Mouse (Mus musculus) heart, embryonic 13.5 days (tissue): ENCODE data around the gene Srl. TPM values are rescaled to one million over a fixed set of nuclear protein-coding genes. Genes with fewer than 3 reads are reported as not detected.
A peak's percentile ranks its signal among the peaks of the same experiment; 100 is the strongest.

Source experiments
- ATAC-seq: fragments of 200-750 bp; cut with Nextera tagmentation; 2 replicates; pipeline ENCODE4 v1.8.0; 2017; ENCODE audit warnings: moderate TSS enrichment; ENCODE audit not compliant: insufficient number of reproducible peaks, low FRiP score, low TSS enrichment; ENCODE audit errors: extremely low read depth
- H3K27ac ChIP-seq: fragments of 300-500 bp; sonication (generic); replicated peaks from 2 replicates; pipeline ENCODE4 v1.5.1; 2015; ENCODE audit warnings: moderate library complexity, mild to moderate bottlenecking, inconsistent platforms
- H3K27me3 ChIP-seq: fragments of 300-500 bp; sonication (generic); replicated peaks from 2 replicates; pipeline ENCODE4 v1.6.1; 2015; ENCODE audit warnings: mild to moderate bottlenecking, inconsistent platforms
- H3K36me3 ChIP-seq: fragments of 300-500 bp; sonication (generic); 2 replicates; pipeline ENCODE4 v1.6.1; 2015; ENCODE audit warnings: mild to moderate bottlenecking, inconsistent platforms
- H3K4me1 ChIP-seq: fragments of 300-500 bp; sonication (generic); 2 replicates; pipeline ENCODE4 v1.6.1; 2015; ENCODE audit warnings: inconsistent platforms
- H3K4me2 ChIP-seq: fragments of 300-500 bp; sonication (generic); 2 replicates; pipeline ENCODE4 v1.6.1; 2015; ENCODE audit warnings: inconsistent platforms, mild to moderate bottlenecking, moderate library complexity
- H3K4me3 ChIP-seq: fragments of 300-500 bp; sonication (generic); 2 replicates; pipeline ENCODE4 v1.5.1; 2015; ENCODE audit warnings: moderate library complexity, mild to moderate bottlenecking, inconsistent platforms
- H3K9ac ChIP-seq: fragments of 300-500 bp; sonication (generic); 2 replicates; pipeline ENCODE4 v1.6.1; 2015; ENCODE audit warnings: inconsistent platforms, mild to moderate bottlenecking, moderate library complexity
- H3K9me3 ChIP-seq: fragments of 300-500 bp; sonication (generic); 2 replicates; pipeline ENCODE4 v1.6.1; 2016; ENCODE audit warnings: inconsistent platforms
- WGBS: fragments of 180-500 bp; shearing (Covaris S2); methylation state at CpG from one replicate; pipeline ENCODE4 v1.1.7; 2015; ENCODE audit warnings: mixed read lengths; 5-methylcytosine and 5-hydroxymethylcytosine counted together
- polyA plus RNA-seq: library from polyadenylated mRNA; unstranded; fragments of >200 nt; fragmentation: Nextera tagmentation; extraction: Ambion mirVana; gene quantifications from 2 replicates; pipeline ENCODE4 v1.2.1, GENCODE M21; 2015

The Srl gene
- polyA plus RNA-seq, 1 experiment from 2014 or later: 177 TPM

DNA sequence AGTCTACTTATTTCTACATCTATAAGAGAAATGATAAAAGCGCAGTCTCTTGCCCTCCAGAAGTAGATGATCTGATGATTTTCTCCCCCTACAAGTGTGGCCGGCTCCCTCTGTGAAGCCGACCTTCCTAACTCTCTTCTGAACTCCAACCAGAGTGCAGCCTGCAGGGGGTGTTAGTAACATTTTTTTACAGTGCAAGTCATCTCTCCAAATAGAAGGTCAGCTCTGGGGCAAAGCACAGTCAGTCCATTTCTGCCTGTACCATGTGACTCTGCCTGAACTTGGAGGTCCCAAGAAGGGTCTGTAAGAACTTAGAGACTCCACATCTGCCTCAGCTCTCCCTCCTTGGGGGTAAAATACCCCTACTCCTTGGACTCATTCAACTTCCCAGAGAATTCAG is 27.2 kb downstream of the Srl start:
- H3K27me3 ChIP-seq: no peaks in the 10 kb centered on the region
- no peak overlapping the region for H3K4me3 ChIP-seq
- H3K36me3 ChIP-seq: peaks cover 15% of the 10 kb centered on the region; the same call in 1 of the 2 replicates
- peaks cover 93% of the 10 kb centered on the region for H3K4me1 ChIP-seq
- peak overlapping the region; percentile 60 for H3K9ac ChIP-seq
- 49% methylated on average over 3 of the region's 3 CpGs for WGBS
- H3K4me2 ChIP-seq: peak overlapping the region; percentile 52
- peak; percentile 26; the same call in 1 of the 2 replicates for ATAC-seq
- H3K9me3 ChIP-seq: no peaks in the 10 kb centered on the region
- H3K27ac ChIP-seq: peak overlapping the region; percentile 97

DNA sequence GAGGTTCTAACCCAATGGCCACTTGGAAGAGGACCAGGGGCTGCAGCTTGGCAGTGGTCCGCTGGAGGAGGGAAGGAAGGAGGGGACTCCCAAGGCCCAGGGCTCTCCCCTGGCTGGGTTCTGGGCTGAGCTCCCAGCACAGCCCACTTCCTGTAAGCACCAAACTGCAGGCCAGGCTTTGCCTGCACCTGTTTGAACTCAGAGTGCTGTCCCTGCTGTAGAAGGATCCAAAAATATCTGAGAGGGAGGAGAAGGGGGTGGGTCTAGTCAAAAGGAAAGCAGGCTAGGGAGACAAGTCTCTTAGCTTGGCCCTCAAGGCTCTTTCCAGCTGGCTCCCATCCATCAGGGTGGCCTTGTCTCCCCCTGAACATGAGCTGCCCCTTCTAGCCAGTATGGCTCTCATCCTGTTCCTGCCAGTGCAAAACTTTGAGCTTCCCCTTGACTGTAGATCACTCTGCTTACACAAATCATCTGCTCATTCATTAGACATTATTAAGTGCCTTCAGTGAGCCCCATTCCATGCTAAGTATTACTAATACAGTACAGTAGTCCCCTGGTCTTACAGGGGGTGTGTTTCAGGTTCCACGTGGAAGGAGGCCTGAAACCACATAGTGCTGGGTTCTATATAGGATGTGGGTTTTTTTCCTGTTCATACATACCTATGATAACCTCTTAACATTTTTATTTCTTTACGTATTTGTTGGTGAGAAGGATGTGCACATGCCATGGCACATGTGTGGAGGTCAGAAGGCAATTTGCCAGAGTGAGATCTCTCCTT is 28.8 kb downstream of the Srl start:
- 54% methylated on average over 3 of the region's 3 CpGs for WGBS
- peaks cover 92% of the 10 kb centered on the region for H3K4me1 ChIP-seq
- no peaks in the 10 kb centered on the region for H3K9me3 ChIP-seq
- H3K36me3 ChIP-seq: peaks cover 17% of the 10 kb centered on the region; the same call in 1 of the 2 replicates
- H3K9ac ChIP-seq: peak overlapping the region; percentile 60
- H3K4me2 ChIP-seq: peak overlapping the region; percentile 16; the same call in 1 of the 2 replicates
- no peaks in the 10 kb centered on the region for H3K27me3 ChIP-seq
- no peak overlapping the region for H3K4me3 ChIP-seq
- peak overlapping the region; percentile 97 for H3K27ac ChIP-seq
- peak; percentile 33 for ATAC-seq

DNA sequence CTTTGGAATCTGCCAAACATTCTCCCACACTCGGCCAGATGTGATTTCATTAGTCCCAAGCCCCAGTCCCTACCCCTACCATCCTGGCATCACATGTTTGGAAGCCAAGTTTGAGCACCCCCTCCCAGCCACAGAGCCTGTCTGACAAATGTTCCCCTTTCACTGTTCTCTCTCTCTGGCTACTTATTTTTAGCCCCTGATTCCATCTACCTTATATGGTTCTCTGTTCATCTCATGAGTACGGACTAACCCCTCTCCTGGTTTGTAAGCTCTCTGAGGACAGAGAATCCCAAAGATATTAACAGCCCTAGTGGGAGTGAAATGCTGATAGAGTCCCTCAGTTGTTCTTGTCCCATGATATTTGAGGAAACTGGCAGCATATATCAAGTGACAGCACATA is 30.2 kb downstream of the Srl start:
- peaks cover 22% of the 10 kb centered on the region; the same call in 1 of the 2 replicates for H3K36me3 ChIP-seq
- no peaks in the 10 kb centered on the region for H3K9me3 ChIP-seq
- WGBS: 34% methylated on average over 2 of the region's 2 CpGs
- ATAC-seq: peak; percentile 46; the same call in 1 of the 2 replicates
- peaks cover 91% of the 10 kb centered on the region for H3K4me1 ChIP-seq
- H3K4me2 ChIP-seq: no peak overlapping the region
- H3K27ac ChIP-seq: peak overlapping the region; percentile 97
- H3K27me3 ChIP-seq: no peaks in the 10 kb centered on the region
- no peak overlapping the region for H3K4me3 ChIP-seq
- H3K9ac ChIP-seq: no peak overlapping the region

DNA sequence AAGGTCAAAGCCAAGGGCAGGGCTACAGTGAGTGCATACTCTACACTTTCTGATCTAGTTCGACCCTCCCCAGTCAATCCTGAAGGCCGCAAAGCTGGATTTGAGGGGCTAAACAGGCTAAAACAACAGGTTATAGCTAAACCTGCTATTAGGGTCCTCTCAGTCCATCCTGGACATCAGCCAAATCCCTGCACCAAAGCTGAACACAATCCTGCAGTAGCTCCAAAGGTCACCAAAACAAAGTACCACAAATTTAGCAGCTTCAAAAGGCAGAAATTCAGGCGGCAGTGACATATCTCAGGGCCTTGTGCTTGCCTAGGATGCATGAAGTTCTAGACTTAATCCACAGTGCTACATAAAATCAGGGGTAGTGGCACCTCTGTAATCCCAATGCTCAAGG is 35.4 kb downstream of the Srl start:
- Histone ChIP-seq H3K36me3 (peaks cover 35% of the 10 kb centered on the region), H3K4me1 (peaks cover 69% of the 10 kb centered on the region), H3K4me2 (no peak overlapping the region), H3K9me3 (no peaks in the 10 kb centered on the region), H3K27ac (peak overlapping the region; percentile 73), H3K27me3 (no peaks in the 10 kb centered on the region), H3K4me3 (no peak overlapping the region), H3K9ac (peak overlapping the region; percentile 37)
- ATAC-seq: no peak
- WGBS: 65% methylated on average over 3 of the region's 3 CpGs

DNA sequence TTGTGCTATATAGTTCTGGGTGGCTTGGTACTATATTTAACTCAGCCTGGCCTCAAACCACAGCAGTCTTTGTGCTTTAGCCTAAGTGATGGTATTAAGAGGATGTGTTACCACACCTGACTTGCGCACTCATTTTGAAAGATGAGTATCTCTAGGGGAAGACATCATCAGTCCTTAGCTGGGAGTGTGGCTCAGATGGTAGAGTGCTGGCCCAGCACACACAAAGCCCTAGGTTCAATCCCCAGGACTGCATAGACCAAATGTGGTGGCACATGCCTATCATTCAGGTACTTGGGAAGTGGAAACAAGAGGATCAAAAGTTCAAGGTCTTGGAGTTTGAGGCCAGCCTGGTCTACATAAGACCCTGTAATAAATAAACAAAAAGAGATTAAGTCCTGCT is 38.1 kb downstream of the Srl start:
- H3K4me2 ChIP-seq: no peak overlapping the region
- H3K4me3 ChIP-seq: no peak overlapping the region
- no peaks in the 10 kb centered on the region for H3K9me3 ChIP-seq
- ATAC-seq: no peak
- H3K27ac ChIP-seq: no peak overlapping the region
- no peak overlapping the region for H3K9ac ChIP-seq
- 84% methylated on average over 1 of the region's 1 CpGs for WGBS
- no peaks in the 10 kb centered on the region for H3K27me3 ChIP-seq
- H3K4me1 ChIP-seq: peaks cover 72% of the 10 kb centered on the region
- H3K36me3 ChIP-seq: peaks cover 34% of the 10 kb centered on the region

DNA sequence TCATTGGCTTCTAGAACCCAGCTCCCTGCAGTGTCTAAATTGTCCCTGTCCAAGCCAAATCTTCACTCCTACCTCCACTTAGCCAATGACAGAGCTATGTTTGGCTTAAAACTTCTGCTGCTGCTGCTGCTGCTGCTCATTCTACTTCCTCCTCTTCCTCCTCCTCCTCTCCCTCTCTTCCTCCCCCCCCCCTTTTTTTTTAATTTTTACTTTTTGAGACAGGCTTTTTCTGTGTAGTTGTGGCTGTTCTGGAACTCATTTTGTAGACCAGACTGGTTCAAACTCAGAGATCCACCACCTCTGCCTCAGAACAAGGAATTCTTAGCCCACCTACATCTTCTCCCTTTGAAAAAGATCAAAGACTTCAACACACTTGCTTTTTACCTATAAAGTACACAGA is 39.0 kb downstream of the Srl start:
- no peak overlapping the region for H3K27ac ChIP-seq
- no peaks in the 10 kb centered on the region for H3K9me3 ChIP-seq
- no peak for ATAC-seq
- H3K9ac ChIP-seq: no peak overlapping the region
- peaks cover 75% of the 10 kb centered on the region for H3K4me1 ChIP-seq
- H3K27me3 ChIP-seq: no peaks in the 10 kb centered on the region
- no peak overlapping the region for H3K4me2 ChIP-seq
- H3K36me3 ChIP-seq: peaks cover 28% of the 10 kb centered on the region
- H3K4me3 ChIP-seq: no peak overlapping the region

DNA sequence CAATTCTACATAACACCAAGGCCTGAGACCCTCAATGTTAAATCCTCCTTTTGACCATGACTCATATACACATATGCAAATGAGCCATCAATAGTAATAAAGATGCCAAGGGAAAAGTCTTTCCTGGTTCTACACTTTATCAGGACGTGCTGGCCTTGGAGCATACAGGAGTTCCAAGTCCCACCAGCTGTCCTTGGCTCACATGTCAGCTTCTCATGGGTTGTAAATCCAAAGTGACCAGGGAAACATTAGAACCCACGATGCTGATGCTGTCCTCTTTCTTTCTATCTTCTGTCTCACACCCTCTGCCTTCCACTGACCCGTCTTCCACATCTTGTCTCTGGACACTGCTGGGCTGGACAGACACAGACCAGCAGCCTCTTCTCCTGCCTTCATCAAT is 39.9 kb downstream of the Srl start:
- WGBS: 80% methylated on average over 3 of the region's 3 CpGs
- Histone ChIP-seq H3K4me1 (peaks cover 75% of the 10 kb centered on the region), H3K27ac (peak overlapping the region; percentile 82), H3K27me3 (no peaks in the 10 kb centered on the region), H3K9ac (peak overlapping the region; percentile 54; the same call in 1 of the 2 replicates), H3K4me2 (no peak overlapping the region), H3K9me3 (no peaks in the 10 kb centered on the region), H3K4me3 (no peak overlapping the region), H3K36me3 (peaks cover 35% of the 10 kb centered on the region)
- no peak for ATAC-seq

DNA sequence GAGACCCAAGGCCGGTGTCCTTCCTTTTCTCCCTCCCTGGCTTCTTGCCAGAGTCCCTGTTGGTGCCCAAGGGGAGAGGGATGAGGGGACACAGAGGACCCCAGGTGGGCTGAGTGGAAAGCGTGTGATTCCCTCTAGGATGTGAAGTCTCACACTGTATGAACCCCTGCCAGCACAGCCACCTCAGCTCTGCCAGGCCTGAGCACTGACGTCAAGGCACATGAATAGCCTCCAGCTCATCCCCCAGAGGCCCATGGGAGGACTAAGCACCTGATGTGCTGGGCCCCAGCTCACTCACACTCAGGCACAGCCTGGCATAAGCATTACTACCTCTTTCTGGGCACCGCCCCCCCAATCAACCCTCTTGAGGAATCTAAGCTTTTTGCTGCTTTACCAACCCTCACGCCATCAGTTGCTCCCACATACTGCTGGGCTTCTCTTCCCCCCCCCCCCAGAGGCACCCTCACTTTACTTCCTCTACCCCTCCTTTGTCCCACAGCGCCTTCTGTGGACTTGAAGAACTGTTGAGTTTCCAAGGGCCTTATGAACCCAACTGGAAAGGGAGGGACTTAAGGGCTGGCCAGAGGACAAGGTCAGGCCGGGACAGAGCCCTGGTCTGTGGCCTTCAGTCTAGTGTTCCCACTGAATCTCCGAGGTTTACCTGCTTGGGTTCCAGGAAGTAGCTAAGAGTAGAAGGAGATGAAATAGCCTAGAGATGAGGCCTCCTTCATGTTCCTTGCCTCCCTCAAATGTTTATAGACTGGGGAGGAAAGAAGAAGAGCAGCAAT is 40.8 kb downstream of the Srl start:
- Histone ChIP-seq H3K27ac (peak overlapping the region; percentile 82), H3K9me3 (no peaks in the 10 kb centered on the region), H3K4me1 (peaks cover 70% of the 10 kb centered on the region), H3K36me3 (peaks cover 43% of the 10 kb centered on the region), H3K4me3 (no peak overlapping the region), H3K4me2 (no peak overlapping the region), H3K9ac (peak overlapping the region; percentile 65), H3K27me3 (no peaks in the 10 kb centered on the region)
- WGBS: 72% methylated on average over 8 of the region's 8 CpGs
- ATAC-seq: peak; percentile 39; the same call in 1 of the 2 replicates

DNA sequence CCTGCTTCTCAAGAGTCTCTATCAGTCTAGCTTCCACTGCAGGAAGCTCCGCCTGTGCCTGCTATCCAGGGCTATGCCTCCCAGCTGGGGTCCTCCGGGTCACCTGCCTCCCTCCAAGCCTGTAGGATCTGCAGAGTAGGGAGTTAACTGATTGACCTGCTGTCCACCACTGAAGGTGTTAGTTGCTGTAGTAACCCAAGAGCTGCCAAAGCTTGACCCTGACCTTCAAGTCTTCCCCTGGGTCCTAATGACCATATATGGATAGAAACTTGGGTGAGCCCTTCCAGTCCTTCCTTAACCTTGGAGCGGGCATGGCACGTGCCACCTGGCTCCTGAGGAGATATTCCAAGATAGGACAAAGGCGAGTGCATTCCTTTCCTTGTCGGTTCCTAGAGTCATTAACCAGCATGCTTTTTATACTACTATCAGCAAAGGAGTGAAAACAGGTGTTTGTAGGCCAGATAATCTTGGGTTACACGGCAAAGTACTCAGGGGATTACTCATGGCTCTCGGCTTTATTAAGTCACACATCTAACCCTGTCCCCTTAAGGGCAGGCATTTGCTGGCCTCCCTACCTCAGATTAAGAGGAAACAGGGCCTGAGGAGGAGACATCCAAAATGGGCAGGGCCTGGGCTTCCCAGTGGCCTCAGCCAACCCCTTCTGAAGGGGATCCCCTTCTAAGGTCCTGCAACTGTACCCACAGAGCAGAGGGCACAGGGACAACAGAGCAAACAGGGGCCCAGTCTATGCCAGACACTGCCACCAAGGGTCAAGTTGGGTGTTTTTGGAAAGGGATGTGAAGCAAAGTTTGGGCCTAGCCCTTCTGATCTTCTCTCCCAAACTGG is 43.6 kb downstream of the Srl start:
- H3K4me1 ChIP-seq: peaks cover 76% of the 10 kb centered on the region
- H3K4me2 ChIP-seq: peak overlapping the region; percentile 12; the same call in 1 of the 2 replicates
- H3K9me3 ChIP-seq: no peaks in the 10 kb centered on the region
- H3K36me3 ChIP-seq: peaks cover 44% of the 10 kb centered on the region
- H3K4me3 ChIP-seq: no peak overlapping the region
- peak; percentile 32; the same call in 1 of the 2 replicates for ATAC-seq
- peak overlapping the region; percentile 82 for H3K27ac ChIP-seq
- WGBS: 25% methylated on average over 8 of the region's 8 CpGs
- H3K9ac ChIP-seq: peak overlapping the region; percentile 66
- H3K27me3 ChIP-seq: no peaks in the 10 kb centered on the region

DNA sequence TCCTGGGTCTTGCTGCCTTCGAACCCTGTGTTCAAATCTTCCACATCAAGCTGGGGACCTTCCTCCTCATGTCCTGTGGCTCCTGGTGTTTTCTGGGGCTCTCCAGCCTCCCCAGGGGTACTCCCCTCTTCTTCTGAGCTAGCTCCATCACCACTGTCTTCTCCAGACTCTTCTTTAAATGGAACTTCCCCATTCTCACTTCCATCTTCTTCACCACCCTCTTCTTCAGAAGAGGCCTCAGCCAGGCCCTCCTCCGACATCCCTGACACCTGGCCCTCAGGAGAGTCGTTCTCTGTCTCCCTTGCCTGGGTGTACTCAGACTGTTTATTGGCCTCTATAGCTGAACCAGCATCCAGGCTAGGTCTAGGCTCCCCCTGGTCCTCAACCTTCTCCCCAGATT is 45.1 kb downstream of the Srl start:
- Histone ChIP-seq H3K9ac (0 out of 2 replicates have a peak overlapping the region, but pooled peaks have one; percentile 66), H3K4me3 (no peak overlapping the region), H3K9me3 (no peaks in the 10 kb centered on the region), H3K27ac (peak overlapping the region; percentile 82; the same call in 1 of the 2 replicates), H3K27me3 (no peaks in the 10 kb centered on the region), H3K4me1 (peaks cover 68% of the 10 kb centered on the region), H3K4me2 (no peak overlapping the region), H3K36me3 (peaks cover 60% of the 10 kb centered on the region)
- no peak for ATAC-seq
- 78% methylated on average over 3 of the region's 3 CpGs for WGBS

DNA sequence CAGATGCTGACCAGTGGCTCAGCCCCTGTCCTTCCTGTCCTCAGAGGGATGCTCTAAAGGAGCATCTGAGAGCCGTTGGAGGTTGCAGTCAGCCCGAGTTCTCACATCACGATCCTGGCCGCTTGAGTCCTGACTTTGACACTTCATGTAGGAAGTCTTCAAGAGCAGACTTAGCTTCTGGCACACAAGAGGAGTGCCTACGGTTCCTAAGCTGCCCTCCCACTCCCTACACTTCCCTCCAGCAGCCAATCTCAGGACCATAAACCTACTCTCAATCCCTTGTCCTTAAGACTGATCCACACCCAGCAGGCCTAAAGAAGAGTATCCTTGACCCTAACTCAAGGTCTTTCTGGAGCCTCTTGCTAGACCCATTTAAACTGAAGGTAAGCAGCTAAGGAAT is 45.8 kb downstream of the Srl start:
- Histone ChIP-seq H3K27me3 (no peaks in the 10 kb centered on the region), H3K9ac (no peak overlapping the region), H3K36me3 (peaks cover 65% of the 10 kb centered on the region), H3K9me3 (no peaks in the 10 kb centered on the region), H3K4me3 (no peak overlapping the region), H3K4me2 (no peak overlapping the region), H3K27ac (no peak overlapping the region), H3K4me1 (peaks cover 62% of the 10 kb centered on the region)
- no peak for ATAC-seq
- WGBS: 76% methylated on average over 5 of the region's 5 CpGs
